Mouse (Mus musculus) brain, embryonic 18.5 days (tissue): ENCODE data around the gene Dmbx1.

ENCODE experiments used
- DNase-seq: peaks from one replicate; pipeline ENCODE4 v3.0.0-alpha.2; 2012; ENCODE audit warnings: low read depth, low spot score

Dmbx1 gene

GRCm38 (mm10) chr4:115886875-115887274 is 52.9 kb downstream of the Dmbx1 start:
- DNase-seq, result no peak

- peak; percentile 60 for DNase-seq
Observed at GRCm38 (mm10) chr4:115885846-115886245, 53.9 kb downstream of the Dmbx1 start.

- no peak for DNase-seq
Observed at GRCm38 (mm10) chr4:115884022-115884421, 55.7 kb downstream of the Dmbx1 start, which contains the start of gene Kncn. TSS of gene Kncn (plus strand) at chr4:115884400.

- DNase-seq, result no peak
Observed at GRCm38 (mm10) chr4:115882195-115882594, 57.5 kb downstream of the Dmbx1 start.

- DNase-seq, result peak; percentile 60
Observed at GRCm38 (mm10) chr4:115881183-115881582, 58.5 kb downstream of the Dmbx1 start.

- DNase-seq, result no peak
Observed at GRCm38 (mm10) chr4:115878828-115879227, 60.9 kb downstream of the Dmbx1 start.

GRCm38 (mm10) chr4:115878216-115878678 is 61.5 kb downstream of the Dmbx1 start:
- no peak for DNase-seq

GRCm38 (mm10) chr4:115873231-115873630 is 66.5 kb downstream of the Dmbx1 start:
- no peak for DNase-seq

- no peak for DNase-seq
Observed at GRCm38 (mm10) chr4:115869512-115870210, 70.1 kb downstream of the Dmbx1 start.
